Mouse (Mus musculus): ENCODE measurements around the gene Cops7a. TPM values are rescaled to one million over a fixed set of nuclear protein-coding genes. Genes with fewer than 3 reads are reported as not detected.
A peak's percentile ranks its signal among the peaks of the same experiment; 100 is the strongest.

Cops7a gene
- polyA plus RNA-seq, 1 experiment from 2014 or later: 130 TPM

DNA sequence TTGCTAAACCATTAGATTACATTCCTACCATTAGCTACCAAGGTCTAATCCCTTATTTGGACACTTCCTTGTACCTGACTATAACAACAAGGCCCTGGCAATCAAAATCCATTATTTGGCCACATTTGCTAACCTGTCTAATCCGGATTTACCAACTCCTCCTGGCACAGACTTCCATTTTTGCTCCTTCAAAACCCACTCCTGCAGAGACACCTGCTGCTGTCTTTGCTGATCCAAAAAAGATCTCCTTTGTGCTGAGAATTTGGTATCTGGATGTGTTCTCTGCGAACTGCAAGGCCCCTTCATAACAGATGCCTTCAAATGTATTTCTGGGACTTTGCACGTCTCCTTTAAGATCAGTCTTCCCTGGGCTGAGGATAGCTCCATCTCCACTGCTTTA lies 21.8 kb downstream of the Cops7a start:
- no peaks in the 10 kb centered on the region for H3K9me3 ChIP-seq
- no peak overlapping the region for H3K4me3 ChIP-seq
- DNase-seq (ENCODE audit: low spot score): no peak
- no peaks in the 10 kb centered on the region for H3K27me3 ChIP-seq (ENCODE audit: insufficient read depth, poor library complexity, severe bottlenecking)
- no peaks in the 10 kb centered on the region for H3K4me1 ChIP-seq (replicated peaks)
- H3K27ac ChIP-seq: no peak overlapping the region
- H3K36me3 ChIP-seq: peaks cover 16% of the 10 kb centered on the region
- WGBS: 89% methylated on average over 3 of the region's 3 CpGs

DNA sequence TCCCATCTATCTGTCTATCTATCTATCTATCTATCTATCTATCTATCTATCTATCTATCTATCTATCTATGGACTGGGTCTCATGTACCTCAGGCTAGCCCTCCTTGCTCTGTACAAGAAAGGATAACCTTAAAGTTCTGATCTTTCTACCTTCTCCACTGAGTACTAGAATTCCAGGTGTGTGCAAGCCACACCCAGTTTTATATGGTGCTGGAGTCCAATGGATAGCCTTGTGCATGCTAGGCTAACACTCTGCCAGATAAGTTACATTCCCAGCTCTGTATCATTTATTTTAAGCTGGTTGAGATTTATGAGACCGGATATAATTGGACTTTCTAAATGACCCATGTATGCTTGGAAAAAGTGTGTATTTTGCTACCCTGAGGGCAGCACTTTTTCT lies 23.7 kb downstream of the Cops7a start:
- H3K36me3 ChIP-seq: peaks cover 34% of the 10 kb centered on the region
- DNase-seq (ENCODE audit: low spot score): no peak
- H3K27me3 ChIP-seq (ENCODE audit: insufficient read depth, poor library complexity, severe bottlenecking): no peaks in the 10 kb centered on the region
- no peaks in the 10 kb centered on the region for H3K9me3 ChIP-seq
- WGBS: 92% methylated on average over 1 of the region's 1 CpGs
- no peak overlapping the region for H3K27ac ChIP-seq
- no peaks in the 10 kb centered on the region for H3K4me1 ChIP-seq (replicated peaks)
- no peak overlapping the region for H3K4me3 ChIP-seq

DNA sequence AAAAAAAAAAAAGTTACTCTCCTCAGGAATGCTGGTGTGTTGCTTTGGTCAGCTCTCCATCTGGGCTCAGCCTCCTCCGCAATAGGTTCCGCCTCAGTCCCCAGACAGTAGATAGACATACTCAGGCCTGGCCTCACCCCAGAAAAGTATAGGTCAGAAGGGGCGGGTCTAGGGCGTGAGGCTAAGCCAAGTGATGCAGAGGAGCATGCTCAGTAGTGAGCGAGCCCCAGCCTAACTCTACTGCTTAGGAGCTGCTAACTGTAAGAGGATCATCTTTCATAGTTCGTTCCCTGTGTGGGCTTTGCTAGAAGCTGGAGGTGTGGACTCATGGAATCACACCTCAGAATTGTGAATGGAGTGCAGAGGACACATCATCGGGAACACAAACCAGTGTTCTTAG lies 26.8 kb downstream of the Cops7a start:
- DNase-seq (ENCODE audit: low spot score): no peak
- H3K36me3 ChIP-seq: peaks cover 66% of the 10 kb centered on the region
- H3K4me1 ChIP-seq (replicated peaks): peaks cover 12% of the 10 kb centered on the region
- no peaks in the 10 kb centered on the region for H3K9me3 ChIP-seq
- H3K27ac ChIP-seq: no peak overlapping the region
- H3K27me3 ChIP-seq (ENCODE audit: insufficient read depth, poor library complexity, severe bottlenecking): no peaks in the 10 kb centered on the region
- 90% methylated on average over 7 of the region's 7 CpGs for WGBS
- no peak overlapping the region for H3K4me3 ChIP-seq

DNA sequence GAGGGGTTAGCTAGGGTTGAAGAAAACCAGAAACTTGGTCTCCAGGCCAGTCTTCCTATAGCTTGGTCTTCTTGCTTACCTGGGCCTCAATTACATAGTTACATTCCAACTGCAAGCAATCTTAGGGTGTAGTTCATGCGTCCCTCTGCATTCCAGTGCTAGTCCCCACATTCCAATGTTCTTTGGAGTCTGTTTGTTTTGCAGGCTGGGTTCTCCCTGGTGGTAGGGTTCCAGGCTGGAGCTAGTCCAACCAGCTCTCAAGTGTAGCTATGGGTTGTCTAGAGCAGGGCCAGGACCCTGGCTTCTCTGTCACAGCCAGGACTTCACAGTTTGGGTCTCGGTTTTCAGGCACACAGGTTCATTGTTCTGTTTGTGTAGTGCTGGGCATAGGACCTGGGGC lies 27.8 kb downstream of the Cops7a start:
- peaks cover 18% of the 10 kb centered on the region for H3K4me1 ChIP-seq (replicated peaks)
- 91% methylated on average over 2 of the region's 2 CpGs for WGBS
- H3K27ac ChIP-seq: no peak overlapping the region
- H3K27me3 ChIP-seq (ENCODE audit: insufficient read depth, poor library complexity, severe bottlenecking): no peaks in the 10 kb centered on the region
- H3K9me3 ChIP-seq: 0 out of 2 replicates have a peak, but pooled peaks cover 3% of the 10 kb centered on the region
- DNase-seq (ENCODE audit: low spot score): no peak
- peaks cover 76% of the 10 kb centered on the region for H3K36me3 ChIP-seq
- H3K4me3 ChIP-seq: no peak overlapping the region

DNA sequence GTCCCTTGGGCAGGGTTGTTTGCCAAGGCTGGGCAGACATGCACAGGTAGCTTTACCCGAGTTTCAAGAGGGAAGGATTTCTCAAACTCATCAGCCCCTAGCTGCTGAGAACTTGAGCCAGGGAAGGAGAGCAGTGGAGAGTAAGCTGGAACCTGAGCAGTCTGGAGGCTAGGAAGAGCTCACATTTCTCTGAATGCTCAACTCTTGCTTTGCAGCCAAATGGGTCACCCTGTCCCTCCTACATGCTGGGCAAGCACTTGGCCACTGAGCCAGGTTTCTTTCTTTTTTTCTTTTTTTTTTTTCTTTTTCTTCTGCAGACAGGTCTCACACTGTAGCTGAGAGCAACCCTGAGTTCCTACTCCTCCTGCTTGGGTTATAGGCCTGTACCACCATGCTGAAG lies 28.7 kb downstream of the Cops7a start:
- no peak overlapping the region for H3K27ac ChIP-seq
- H3K4me1 ChIP-seq (replicated peaks): peaks cover 24% of the 10 kb centered on the region
- peaks cover 78% of the 10 kb centered on the region for H3K36me3 ChIP-seq
- no peaks in the 10 kb centered on the region for H3K27me3 ChIP-seq (ENCODE audit: insufficient read depth, poor library complexity, severe bottlenecking)
- no peak overlapping the region for H3K4me3 ChIP-seq
- no peak for DNase-seq (ENCODE audit: low spot score)
- 91% methylated on average over 1 of the region's 1 CpGs for WGBS
- H3K9me3 ChIP-seq: 0 out of 2 replicates have a peak, but pooled peaks cover 3% of the 10 kb centered on the region

DNA sequence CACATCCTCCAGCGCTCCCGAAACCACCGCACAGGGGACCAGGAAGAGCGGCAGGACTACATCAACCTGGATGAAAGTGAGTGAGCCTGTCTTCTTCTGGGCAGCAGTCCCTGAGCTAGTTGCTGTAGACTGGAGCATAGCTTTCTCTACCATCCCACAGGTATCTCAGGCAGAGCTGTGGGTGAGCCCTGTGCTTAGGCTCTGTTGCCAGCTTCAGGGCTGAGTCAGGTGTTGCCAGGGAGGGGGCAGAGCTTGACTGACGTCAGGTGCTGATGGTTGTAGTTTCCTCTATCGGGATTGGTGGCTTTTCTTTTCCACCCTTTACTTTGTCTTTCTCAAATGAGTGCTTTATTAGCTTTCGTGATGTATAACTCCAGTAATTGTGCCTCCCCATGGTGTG lies 30.7 kb downstream of the Cops7a start:
- WGBS: 94% methylated on average over 7 of the region's 7 CpGs
- peaks cover 73% of the 10 kb centered on the region for H3K36me3 ChIP-seq
- no peak overlapping the region for H3K27ac ChIP-seq
- DNase-seq (ENCODE audit: low spot score): no peak
- H3K4me1 ChIP-seq (replicated peaks): peaks cover 34% of the 10 kb centered on the region
- H3K9me3 ChIP-seq: 0 out of 2 replicates have a peak, but pooled peaks cover 3% of the 10 kb centered on the region
- no peaks in the 10 kb centered on the region for H3K27me3 ChIP-seq (ENCODE audit: insufficient read depth, poor library complexity, severe bottlenecking)
- no peak overlapping the region for H3K4me3 ChIP-seq

DNA sequence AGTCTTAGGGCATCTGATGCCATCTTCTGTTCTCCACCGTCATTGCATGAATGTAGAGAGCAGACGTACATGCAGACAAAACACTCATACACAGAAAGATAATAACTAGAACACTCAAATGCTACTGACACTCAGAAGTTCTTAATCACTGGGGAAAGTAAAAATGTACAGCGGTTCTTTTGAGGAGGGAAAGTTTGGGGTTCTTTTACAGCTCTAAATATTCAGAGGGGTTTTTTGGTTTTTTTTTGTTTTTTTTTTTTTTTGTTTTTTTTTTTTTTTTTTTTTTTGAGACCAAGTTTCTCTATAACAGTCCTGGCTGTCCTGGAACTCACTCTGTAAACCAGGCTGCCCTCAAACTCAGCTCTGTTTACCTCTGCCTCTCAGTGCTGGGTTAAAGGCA lies 32.2 kb downstream of the Cops7a start:
- peak overlapping the region; percentile 88 for H3K4me3 ChIP-seq
- 97% methylated on average over 3 of the region's 3 CpGs for WGBS
- no peak overlapping the region for H3K27ac ChIP-seq
- 0 out of 2 replicates have a peak, but pooled peaks cover 3% of the 10 kb centered on the region for H3K9me3 ChIP-seq
- peaks cover 37% of the 10 kb centered on the region for H3K4me1 ChIP-seq (replicated peaks)
- no peaks in the 10 kb centered on the region for H3K27me3 ChIP-seq (ENCODE audit: insufficient read depth, poor library complexity, severe bottlenecking)
- H3K36me3 ChIP-seq: peaks cover 58% of the 10 kb centered on the region
- no peak for DNase-seq (ENCODE audit: low spot score)

DNA sequence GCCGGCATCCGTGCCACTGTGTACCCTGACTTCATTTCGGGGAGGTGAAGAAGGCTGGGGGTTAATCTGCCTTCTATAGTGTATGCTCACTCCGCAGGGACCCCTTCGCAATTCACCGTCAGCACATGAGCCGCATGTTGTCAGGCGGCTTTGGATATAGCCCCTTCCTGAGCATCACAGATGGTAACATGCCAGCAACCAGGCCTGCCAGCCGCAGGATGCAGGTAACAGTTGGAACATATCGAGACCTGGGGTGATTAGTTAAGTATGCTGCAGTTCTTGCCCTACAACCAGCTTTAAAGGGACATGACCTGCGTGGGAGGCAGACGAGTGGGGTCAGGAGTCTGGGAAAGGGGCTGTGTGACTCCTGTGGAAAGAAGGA lies 33.0 kb downstream of the Cops7a start:
- Histone ChIP-seq H3K4me1 (replicated peaks) (peaks cover 37% of the 10 kb centered on the region), H3K27ac (peak overlapping the region; percentile 95), H3K27me3 (ENCODE audit: insufficient read depth, poor library complexity, severe bottlenecking) (no peaks in the 10 kb centered on the region), H3K9me3 (0 out of 2 replicates have a peak, but pooled peaks cover 3% of the 10 kb centered on the region), H3K36me3 (peaks cover 50% of the 10 kb centered on the region), H3K4me3 (peak overlapping the region; percentile 88)
- no peak for DNase-seq (ENCODE audit: low spot score)
- WGBS: 60% methylated on average over 12 of the region's 12 CpGs

DNA sequence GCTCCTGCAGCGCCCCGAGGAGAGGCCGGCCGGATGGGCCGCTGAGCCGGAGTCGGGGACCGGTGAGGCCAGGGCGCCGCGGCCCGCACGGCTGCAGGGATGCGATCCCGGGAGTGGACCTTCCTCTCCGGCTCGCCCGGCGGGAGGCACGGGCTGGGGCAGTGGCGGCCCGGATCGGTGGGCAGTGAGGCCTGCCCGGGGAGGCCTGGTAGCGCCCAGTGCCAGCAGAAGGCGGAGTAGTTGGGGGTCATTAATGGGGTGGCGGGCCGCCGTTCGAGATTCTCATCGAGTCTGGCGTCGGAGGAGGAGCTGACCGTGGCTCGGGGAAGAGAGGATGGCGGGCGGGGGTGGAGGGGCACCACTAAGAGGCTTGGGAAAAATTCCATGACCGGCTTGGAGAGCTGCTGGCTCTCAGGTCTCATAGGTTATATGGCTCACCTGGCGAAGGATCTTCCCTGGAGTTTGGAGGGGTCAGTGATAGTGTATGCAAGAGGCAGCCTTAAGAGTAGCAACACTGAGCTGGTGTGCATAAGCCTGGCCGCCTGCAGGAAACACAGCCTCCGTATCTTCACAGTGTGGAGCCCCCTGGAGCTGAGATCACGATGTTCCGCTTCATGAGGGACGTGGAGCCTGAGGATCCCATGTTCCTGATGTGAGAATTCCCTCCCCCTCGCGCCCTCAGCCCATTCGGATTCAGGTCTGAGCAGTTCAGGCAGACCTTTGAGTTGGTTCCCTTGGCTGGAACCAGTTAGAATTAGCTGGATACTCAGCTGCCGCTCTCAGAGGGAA lies 33.6 kb downstream of the Cops7a start:
- H3K4me1 ChIP-seq (replicated peaks): peaks cover 37% of the 10 kb centered on the region
- peaks cover 44% of the 10 kb centered on the region for H3K36me3 ChIP-seq
- 0 out of 2 replicates have a peak, but pooled peaks cover 3% of the 10 kb centered on the region for H3K9me3 ChIP-seq
- no peak for DNase-seq (ENCODE audit: low spot score)
- WGBS: 1% methylated on average over 48 of the region's 48 CpGs
- no peaks in the 10 kb centered on the region for H3K27me3 ChIP-seq (ENCODE audit: insufficient read depth, poor library complexity, severe bottlenecking)
- H3K4me3 ChIP-seq: peak overlapping the region; percentile 88
- peak overlapping the region; percentile 95 for H3K27ac ChIP-seq

DNA sequence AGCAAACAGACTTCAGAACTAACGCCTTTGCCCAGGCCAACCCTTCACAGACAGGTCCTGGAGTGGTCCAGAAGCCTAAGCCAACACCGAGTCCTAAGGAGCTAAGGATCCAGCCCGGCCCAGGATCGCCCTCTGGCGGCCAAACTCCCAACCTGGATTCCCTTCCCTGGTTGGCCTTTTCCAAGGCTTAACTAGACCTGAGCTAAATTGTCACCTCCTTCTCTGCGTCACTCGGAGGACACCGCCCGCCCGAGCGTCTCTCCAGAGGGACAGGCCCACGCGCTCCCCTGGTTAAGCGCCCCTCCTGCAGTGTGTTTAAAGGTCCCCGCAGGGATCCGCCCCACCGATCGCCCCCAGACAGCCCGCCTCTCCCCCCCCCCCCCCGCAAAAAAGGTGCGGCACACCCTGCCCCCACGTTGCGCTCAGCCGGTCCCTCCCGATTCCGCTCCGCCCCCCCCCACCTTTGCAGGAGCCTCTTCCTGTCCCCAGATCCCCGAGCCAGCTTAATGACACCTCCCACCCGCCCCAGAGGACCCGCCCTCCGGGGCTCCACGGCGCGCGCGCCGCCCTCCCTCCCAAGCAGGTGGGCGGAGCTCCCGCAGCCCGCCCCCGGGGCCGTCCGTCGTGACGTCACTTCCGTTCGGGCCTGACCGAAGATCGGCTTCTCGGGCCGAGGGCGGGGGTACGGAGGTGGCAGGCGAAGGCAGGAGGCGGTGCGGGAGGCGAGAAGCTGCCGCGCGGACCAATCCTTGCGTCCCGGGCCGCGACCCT lies 34.4 kb downstream of the Cops7a start, which contains the start of gene Mlf2:
Mlf2 (plus strand) TSS at position 633 of the 771 bp plus-strand sequence.
- H3K9me3 ChIP-seq: 0 out of 2 replicates have a peak, but pooled peaks cover 3% of the 10 kb centered on the region
- 1% methylated on average over 58 of the region's 64 CpGs for WGBS
- peak within 1 kb of the TSS; percentile 88 for H3K4me3 ChIP-seq
- H3K36me3 ChIP-seq: peaks cover 36% of the 10 kb centered on the region
- H3K4me1 ChIP-seq (replicated peaks): peaks cover 40% of the 10 kb centered on the region
- peak; percentile 98 for DNase-seq (ENCODE audit: low spot score)
- peak within 1 kb of the TSS; percentile 95 for H3K27ac ChIP-seq
- H3K27me3 ChIP-seq (ENCODE audit: insufficient read depth, poor library complexity, severe bottlenecking): no peaks in the 10 kb centered on the region

DNA sequence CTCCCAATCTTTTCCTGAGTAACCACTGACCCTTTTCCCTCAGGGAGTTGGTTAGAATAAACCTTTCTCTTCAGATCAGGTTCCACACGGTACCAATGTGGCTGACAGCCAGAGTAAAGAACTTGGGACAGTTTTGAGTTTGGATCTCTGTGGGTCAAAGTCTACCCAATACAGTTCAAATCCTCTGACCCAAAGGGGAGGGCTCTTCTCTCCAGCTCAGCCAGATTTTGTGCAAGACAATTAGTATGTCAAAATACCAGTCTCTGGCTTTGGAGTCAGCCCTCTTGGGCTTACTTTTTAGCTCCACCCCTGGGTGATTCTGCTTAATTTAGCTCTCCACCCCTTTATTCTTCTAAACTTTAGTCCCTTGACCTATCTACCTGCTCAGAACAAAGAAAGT lies 35.1 kb downstream of the Cops7a start:
- 39% methylated on average over 1 of the region's 1 CpGs for WGBS
- no peak for DNase-seq (ENCODE audit: low spot score)
- H3K27ac ChIP-seq: peak overlapping the region; percentile 95

DNA sequence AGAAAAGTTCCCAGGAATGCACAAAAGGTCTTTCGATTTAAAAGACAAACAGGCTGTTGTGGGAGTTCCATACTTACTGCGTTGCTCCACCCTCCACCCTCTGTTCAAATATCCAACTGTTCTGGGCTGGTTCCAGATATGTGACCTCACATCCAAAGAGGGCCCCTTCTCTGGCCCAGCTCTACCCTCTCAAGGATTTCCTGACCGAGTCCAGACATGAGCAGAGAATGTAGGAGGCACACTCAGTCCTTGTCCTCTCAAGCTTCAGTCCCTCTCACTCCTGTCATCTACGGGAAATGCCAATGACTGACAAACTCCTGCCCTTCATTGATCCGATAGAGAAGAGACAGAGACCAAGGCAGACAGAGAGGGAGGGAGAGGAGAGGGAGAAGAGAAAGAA lies 39.4 kb downstream of the Cops7a start:
- Histone ChIP-seq H3K4me3 (no peak overlapping the region), H3K36me3 (no peaks in the 10 kb centered on the region), H3K27me3 (ENCODE audit: insufficient read depth, poor library complexity, severe bottlenecking) (no peaks in the 10 kb centered on the region), H3K9me3 (no peaks in the 10 kb centered on the region), H3K4me1 (replicated peaks) (peaks cover 39% of the 10 kb centered on the region), H3K27ac (no peak overlapping the region)
- 62% methylated on average over 5 of the region's 5 CpGs for WGBS
- DNase-seq (ENCODE audit: low spot score): no peak

More for the DNA sequence above, 35.1 kb downstream of the Cops7a start:
- Histone ChIP-seq H3K4me1 (replicated peaks) (peaks cover 47% of the 10 kb centered on the region), H3K36me3 (peaks cover 29% of the 10 kb centered on the region), H3K9me3 (0 out of 2 replicates have a peak, but pooled peaks cover 3% of the 10 kb centered on the region), H3K27me3 (ENCODE audit: insufficient read depth, poor library complexity, severe bottlenecking) (no peaks in the 10 kb centered on the region), H3K4me3 (peak overlapping the region; percentile 88)
